In the genomic region with DNA sequence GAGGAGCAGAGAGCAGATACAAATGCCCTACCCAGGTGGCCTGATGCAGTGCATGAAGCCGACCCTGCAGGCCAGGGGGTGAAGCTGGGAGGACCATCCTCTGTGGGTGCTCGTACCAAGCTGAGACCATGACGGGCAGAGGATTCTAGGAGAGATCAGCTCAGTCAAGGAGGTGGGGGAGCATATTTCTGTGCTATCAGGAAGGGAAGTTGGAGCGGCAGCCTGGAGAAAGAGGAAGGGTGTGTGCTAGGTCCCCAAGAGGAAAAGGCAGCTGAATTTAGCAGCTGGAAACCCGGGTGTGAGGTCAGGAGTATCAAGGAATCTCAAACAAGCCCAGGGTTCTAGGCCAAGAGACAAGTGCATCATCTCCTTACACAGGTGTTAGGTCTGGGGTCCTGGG, we compare ENCODE assay signal across 9 mouse cellular contexts. TPM values are rescaled to one million over a fixed set of nuclear protein-coding genes. Genes with fewer than 3 reads are reported as not detected.
A peak's percentile ranks its signal among the peaks of the same experiment; 100 is the strongest.
DNase-seq lines count a peak whose midpoint lies in the region; ATAC-seq and TF ChIP-seq lines count a peak whose summit lies in the region.
"Had no signal": no experiment of that assay in that cellular context is flagged by ENCODE, and none has a peak within 500 bp of the region (broad histone marks: within the 10 kb centered on the region; RNA-seq: fewer than 3 reads in every experiment).

No protein-coding gene starts in this region.

- no peak overlapping the region for H3K9ac ChIP-seq in MEL (ENCODE audit: control insufficient read depth, low read depth, low read length, poor library complexity, severe bottlenecking)
- no peak overlapping the region; the same call in 1 of the 2 replicates for H3K9ac ChIP-seq in hindbrain, embryonic 14.5 days
- 0 out of 2 replicates have a peak overlapping the region, but pooled peaks have one; percentile 17 for H3K9ac ChIP-seq in lung, embryonic 16.5 days (ENCODE audit: low read length)

- peaks cover 0 to 12% of the 10 kb centered on the region in 2 experiments for H3K4me1 ChIP-seq in MEL (ENCODE audit: control insufficient read depth in 1 of 2, insufficient read depth in 2 of 2, low read length in 2 of 2)
- peaks cover 50% of the 10 kb centered on the region for H3K4me1 ChIP-seq in hindbrain, embryonic 14.5 days (replicated peaks; ENCODE audit: control insufficient read depth, insufficient read depth, low read length)
- peaks cover 57% of the 10 kb centered on the region for H3K4me1 ChIP-seq in lung, embryonic 16.5 days (replicated peaks; ENCODE audit: control insufficient read depth, insufficient read depth, low read length)

- H3K4me2 ChIP-seq in hindbrain, embryonic 14.5 days (replicated peaks), result peak overlapping the region; percentile 99
- no peak overlapping the region for H3K4me2 ChIP-seq in lung, embryonic 16.5 days (ENCODE audit: low read depth, low read length)

- H3K36me3 ChIP-seq in MEL (ENCODE audit: control insufficient read depth in 1 of 2, insufficient read depth in 2 of 2, low read length in 2 of 2), result peaks cover 0 to 5% of the 10 kb centered on the region in 2 experiments; a peak in 1 of 4 replicates
- no peaks in the 10 kb centered on the region for H3K36me3 ChIP-seq in hindbrain, embryonic 14.5 days (replicated peaks; ENCODE audit: control insufficient read depth, insufficient read depth)
- H3K36me3 ChIP-seq in lung, embryonic 16.5 days (ENCODE audit: control insufficient read depth, insufficient read depth, low read length), result no peaks in the 10 kb centered on the region

- TF ChIP-seq RAD21 in MEL (IDR thresholded peaks at IDR 0.05; ENCODE audit: low read depth, low read length), result no peak

- peak overlapping the region; percentile 2 to 12; a peak in 2 of 4 replicates for H3K4me3 ChIP-seq in MEL (ENCODE audit: control insufficient read depth in 1 of 2, insufficient read depth in 1 of 2, low read depth in 2 of 2, low read length in 2 of 2)
- H3K4me3 ChIP-seq in hindbrain, embryonic 14.5 days (replicated peaks; ENCODE audit: low read length), result no peak overlapping the region
- H3K4me3 ChIP-seq in lung, embryonic 16.5 days (ENCODE audit: low read length), result no peak overlapping the region

- H3K9me3 ChIP-seq in MEL (replicated peaks; ENCODE audit: insufficient read depth, low read length), result no peaks in the 10 kb centered on the region
- H3K9me3 ChIP-seq in hindbrain, embryonic 14.5 days (ENCODE audit: control insufficient read depth, low read length), result no peaks in the 10 kb centered on the region
- no peaks in the 10 kb centered on the region for H3K9me3 ChIP-seq in lung, embryonic 16.5 days (ENCODE audit: control insufficient read depth, low read length)

- no peak for TF ChIP-seq CTCF in MEL (IDR thresholded peaks at IDR 0.05 in 2 of 3, conservative IDR thresholded peaks at IDR 0.05 in 1 of 3; ENCODE audit: control insufficient read depth in 1 of 3, insufficient read depth in 1 of 3, low read depth in 2 of 3, low read length in 3 of 3, poor library complexity in 1 of 3, severe bottlenecking in 1 of 3)

- H3K27me3 ChIP-seq in MEL (ENCODE audit: control insufficient read depth in 1 of 2, insufficient read depth in 2 of 2, low read length in 2 of 2), result no peaks in the 10 kb centered on the region
- H3K27me3 ChIP-seq in hindbrain, embryonic 14.5 days (ENCODE audit: control insufficient read depth, insufficient read depth, low read length), result peaks cover 12% of the 10 kb centered on the region; the same call in 1 of the 2 replicates
- H3K27me3 ChIP-seq in lung, embryonic 16.5 days (ENCODE audit: control insufficient read depth, insufficient read depth, low read depth, low read length), result no peaks in the 10 kb centered on the region

- DNase-seq in heart, adult 11 months, result peak; percentile 98
- DNase-seq in heart, postnatal 25 days (ENCODE audit: low spot score), result no peak
- peak; percentile 71 for DNase-seq in MEL (ENCODE audit: low read depth, low spot score)
- DNase-seq in hindbrain, embryonic 14.5 days (ENCODE audit: low spot score), result no peak
- DNase-seq in ovary, postnatal 14 days (ENCODE audit: low spot score), result no peak
- no peak for DNase-seq in urinary bladder, postnatal 36 days (ENCODE audit: low spot score in 2 of 2)
- no peak for DNase-seq in thymus, adult 18-20 months
- DNase-seq: cerebellum, postnatal 25 days had no signal

- peak in 1 of 2 experiments; percentile 28; a peak in 1 of 4 replicates for TF ChIP-seq EP300 in MEL (IDR thresholded peaks at IDR 0.05; ENCODE audit: low read depth in 1 of 2, low read length in 2 of 2)

- no peak for TF ChIP-seq POLR2A in MEL (IDR thresholded peaks at IDR 0.05; ENCODE audit: control insufficient read depth in 1 of 2, insufficient read depth in 1 of 2, low read depth in 1 of 2, low read length in 2 of 2, poor library complexity in 1 of 2)

- peak overlapping the region; percentile 57 for H3K27ac ChIP-seq in MEL (ENCODE audit: control insufficient read depth, low read depth, low read length)
- no peak overlapping the region for H3K27ac ChIP-seq in hindbrain, embryonic 14.5 days
- H3K27ac ChIP-seq in lung, embryonic 16.5 days (ENCODE audit: low read length), result no peak overlapping the region; the same call in 1 of the 2 replicates

- ATAC-seq in hindbrain, embryonic 14.5 days (ENCODE audit: low FRiP score), result no peak
- ATAC-seq in lung, embryonic 16.5 days (ENCODE audit: low read depth), result no peak

- H3K79me2 ChIP-seq in MEL (ENCODE audit: control insufficient read depth, insufficient read depth, low read length, poor library complexity), result peaks cover 2% of the 10 kb centered on the region; the same call in 1 of the 2 replicates

- intact Hi-C loops in heart, postnatal 25 days (cut with DNase I), result no loop called here

- 74% methylated on average over 5 of the region's 5 CpGs for WGBS in hindbrain, embryonic 14.5 days
- WGBS in lung, embryonic 16.5 days, result 40% methylated on average over 5 of the region's 5 CpGs

TF ChIP-seq in MEL, 35 proteins besides CTCF, POLR2A, EP300 and RAD21:
- TF ChIP-seq USF2 (IDR thresholded peaks at IDR 0.05; ENCODE audit: borderline replicate concordance in 1 of 2, insufficient read depth in 1 of 2, low read depth in 1 of 2, low read length in 2 of 2), result no peak
- TF ChIP-seq MYB (IDR thresholded peaks at IDR 0.05; ENCODE audit: low read depth, low read length), result no peak
- TF ChIP-seq HCFC1 (IDR thresholded peaks at IDR 0.05; ENCODE audit: low read depth, low read length), result no peak
- no peak for TF ChIP-seq MEF2A (IDR thresholded peaks at IDR 0.05; ENCODE audit: extremely low read depth, insufficient replicate concordance, low read depth, low read length, poor library complexity, severe bottlenecking)
- TF ChIP-seq POLR2AphosphoS2 (IDR thresholded peaks at IDR 0.05; ENCODE audit: low read length), result no peak
- TF ChIP-seq ELF1 (IDR thresholded peaks at IDR 0.05; ENCODE audit: low read depth, low read length), result no peak
- peak; percentile 27; the same call in 1 of the 2 replicates for TF ChIP-seq RCOR1 (IDR thresholded peaks at IDR 0.05; ENCODE audit: low read depth, low read length)
- no peak; the same call in 1 of the 2 replicates for TF ChIP-seq SIN3A (IDR thresholded peaks at IDR 0.05; ENCODE audit: low read length)
- 0 out of 2 replicates have a peak, but pooled peaks have one; percentile 2 for TF ChIP-seq TCF12 (IDR thresholded peaks at IDR 0.05; ENCODE audit: low read depth, low read length)
- peak; percentile 23; the same call in 1 of the 2 replicates for TF ChIP-seq ETS1 (IDR thresholded peaks at IDR 0.05; ENCODE audit: low read depth, low read length)
- TF ChIP-seq TBP (IDR thresholded peaks at IDR 0.05; ENCODE audit: low read depth, low read length), result no peak
- TF ChIP-seq UBTF (IDR thresholded peaks at IDR 0.05; ENCODE audit: borderline replicate concordance, insufficient read depth, low read depth, low read length), result no peak
- 0 out of 2 replicates have a peak, but pooled peaks have one; percentile 5 for TF ChIP-seq GATA1 (IDR thresholded peaks at IDR 0.05; ENCODE audit: low read depth, low read length)
- no peak for TF ChIP-seq E2F4 (IDR thresholded peaks at IDR 0.05; ENCODE audit: borderline replicate concordance, low read depth, low read length)
- TF ChIP-seq BHLHE40 (IDR thresholded peaks at IDR 0.05; ENCODE audit: borderline replicate concordance, low read depth, low read length), result no peak
- TF ChIP-seq MAZ (IDR thresholded peaks at IDR 0.05; ENCODE audit: low read depth, low read length), result no peak
- no peak for TF ChIP-seq ZC3H11A (IDR thresholded peaks at IDR 0.05; ENCODE audit: low read depth, low read length)
- no peak for TF ChIP-seq ZKSCAN1 (IDR thresholded peaks at IDR 0.05; ENCODE audit: low read depth, low read length)
- no peak for TF ChIP-seq TAL1 (IDR thresholded peaks at IDR 0.05; ENCODE audit: low read length)

RNA-seq across cellular contexts. Expression of gene Katnb1, which starts 59.6 kb away (rescaled TPM):
- total RNA-seq in heart, postnatal 25 days (2021), result 1 to 10 TPM; 5.5 to 6.8 TPM
- 13.6 and 14.2 TPM in 2 replicates for total RNA-seq in MEL (2012; rRNA removed)
- 10 to 100 TPM in 1 of 2 experiments, not detected in 1; 23.8 TPM for polyA plus RNA-seq in MEL (2012; ENCODE audit: insufficient read depth in 1 of 2, insufficient read length in 2 of 2, low read depth in 1 of 2, low replicate concordance in 2 of 2, missing spikeins in 1 of 2)
- polyA plus RNA-seq in hindbrain, embryonic 14.5 days (2014; fragmentation: Nextera tagmentation; extraction: Ambion mirVana), result 36.6 and 39.2 TPM in 2 replicates
- polyA plus RNA-seq in lung, embryonic 16.5 days (2015; fragmentation: Nextera tagmentation; extraction: Ambion mirVana), result 22.5 and 23.6 TPM in 2 replicates

Comparison
In these comparisons a context has a peak if more than half of its experiments do, and no peak if none do; other contexts are left out.
1. DNase-seq: peak in heart, adult 11 months (single experiment) and MEL (single experiment); none in heart, postnatal 25 days (single experiment), hindbrain, embryonic 14.5 days (single experiment), ovary, postnatal 14 days (single experiment), urinary bladder, postnatal 36 days (0 of 2) and thymus, adult 18-20 months (0 of 2).
2. H3K4me3 ChIP-seq: peak in MEL (2 of 2); none in hindbrain, embryonic 14.5 days (single experiment) and lung, embryonic 16.5 days (single experiment).